Mouse (Mus musculus): ENCODE measurements at regions not wholly inside any gene's neighbourhood (a gene's known extent, or its start where the extent isn't known, plus 50 kb on each side); places are given as distances from the start of the nearest gene placed in this dataset.
A peak's percentile ranks its signal among the peaks of the same experiment; 100 is the strongest.

DNA sequence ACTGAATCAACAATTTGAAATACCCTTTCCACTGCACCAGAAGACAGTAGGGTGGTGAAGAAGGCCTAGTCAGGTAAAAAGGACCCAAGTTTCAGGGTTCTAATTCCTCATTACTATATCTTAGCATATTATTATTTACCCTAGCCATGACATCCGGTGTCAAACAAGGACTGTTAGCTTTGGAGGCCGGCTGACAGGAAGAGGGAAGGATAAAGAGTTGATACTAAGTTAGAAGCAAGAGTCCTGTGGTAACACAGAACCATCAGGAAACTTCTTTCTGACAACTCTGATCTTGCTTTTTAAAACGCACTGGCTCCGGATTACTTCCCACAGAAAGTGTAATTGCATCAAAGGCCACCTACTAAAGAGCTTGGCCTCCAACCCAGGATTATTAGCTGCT lies 230.6 kb upstream of the Adgrl2 start:
- intact Hi-C loops (cut with DNase I), result no loop called here
- no peak for DNase-seq (ENCODE audit: low spot score in 2 of 2)

DNA sequence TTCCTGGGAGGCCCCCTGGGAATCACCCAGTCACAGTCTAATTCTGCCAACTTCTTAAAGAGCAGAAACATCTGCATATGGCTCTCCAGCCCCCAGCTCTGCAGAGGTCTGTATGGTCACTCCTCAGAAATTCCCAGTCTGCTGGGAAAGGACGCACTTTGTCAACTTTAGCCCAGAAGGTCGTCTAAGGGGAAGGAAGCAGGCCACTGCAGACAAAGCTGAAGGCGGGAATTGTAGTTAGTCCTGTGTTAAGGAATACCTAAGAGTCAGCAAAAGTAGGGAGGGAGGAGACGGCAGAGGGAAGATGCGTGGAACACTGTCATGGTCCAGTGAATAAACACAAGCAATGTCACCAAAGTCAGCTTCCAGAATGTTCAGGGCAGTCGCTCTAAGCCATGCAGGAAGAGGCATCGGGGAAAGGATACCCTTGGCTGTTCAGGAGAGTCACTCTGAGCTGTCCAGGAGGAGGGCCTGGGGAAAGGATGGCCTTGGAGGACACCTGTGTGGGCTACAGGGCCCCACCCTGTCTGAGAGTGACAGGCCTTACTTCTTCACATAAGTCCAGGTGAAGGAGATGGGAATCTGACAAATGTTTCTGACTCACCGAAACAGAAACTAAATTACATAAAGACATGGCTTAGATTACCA lies 230.1 kb upstream of the Adgrl2 start:
- intact Hi-C loops (cut with DNase I), result no loop called here
- DNase-seq (ENCODE audit: low spot score in 2 of 2), result no peak

DNA sequence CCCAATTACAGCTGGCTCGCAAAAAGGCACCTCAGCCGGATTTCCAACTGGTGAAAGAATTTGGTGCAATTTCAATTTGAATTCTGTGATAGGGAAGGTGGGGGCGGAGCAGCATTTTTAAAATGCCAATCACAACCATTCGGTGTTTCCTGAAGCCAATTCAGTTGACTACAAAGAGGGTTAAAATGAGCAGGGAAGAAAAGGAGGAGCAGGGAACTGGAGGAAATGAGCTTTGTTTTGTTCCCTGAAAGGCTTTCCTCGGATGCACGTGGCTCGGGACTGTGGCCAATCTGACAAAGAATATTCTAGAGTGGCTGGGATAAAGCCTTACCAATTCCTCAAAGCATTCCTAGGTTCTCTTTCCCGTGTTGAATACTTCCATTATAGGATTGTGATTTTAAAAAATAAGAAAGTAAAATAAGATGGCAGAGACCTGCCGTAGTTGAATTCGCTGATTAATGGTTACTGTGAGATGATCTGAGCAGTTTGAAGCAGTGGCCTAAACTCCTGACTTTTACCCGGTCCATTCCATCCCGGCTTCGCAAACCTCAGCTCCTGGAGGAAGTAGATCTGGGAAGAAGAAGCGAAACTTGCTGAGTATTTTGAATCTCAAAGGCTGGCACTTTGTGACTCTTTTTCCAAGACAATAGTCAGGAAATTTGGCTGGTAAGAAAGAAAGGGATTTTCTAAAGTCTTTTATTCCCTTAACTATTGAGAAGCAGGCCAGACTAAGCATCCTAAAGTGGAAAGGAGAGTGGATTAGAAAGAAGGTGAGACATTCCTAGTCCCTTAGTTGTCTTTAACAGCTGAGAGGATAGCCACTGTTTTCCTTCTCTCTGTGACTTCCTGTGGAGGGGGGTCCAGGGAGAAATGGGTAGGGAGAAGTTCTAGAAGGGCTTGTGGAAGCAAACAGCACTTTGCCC lies 229.3 kb upstream of the Adgrl2 start:
- no peak for DNase-seq (ENCODE audit: low spot score in 2 of 2)
- intact Hi-C loops (cut with DNase I), result no loop called here

DNA sequence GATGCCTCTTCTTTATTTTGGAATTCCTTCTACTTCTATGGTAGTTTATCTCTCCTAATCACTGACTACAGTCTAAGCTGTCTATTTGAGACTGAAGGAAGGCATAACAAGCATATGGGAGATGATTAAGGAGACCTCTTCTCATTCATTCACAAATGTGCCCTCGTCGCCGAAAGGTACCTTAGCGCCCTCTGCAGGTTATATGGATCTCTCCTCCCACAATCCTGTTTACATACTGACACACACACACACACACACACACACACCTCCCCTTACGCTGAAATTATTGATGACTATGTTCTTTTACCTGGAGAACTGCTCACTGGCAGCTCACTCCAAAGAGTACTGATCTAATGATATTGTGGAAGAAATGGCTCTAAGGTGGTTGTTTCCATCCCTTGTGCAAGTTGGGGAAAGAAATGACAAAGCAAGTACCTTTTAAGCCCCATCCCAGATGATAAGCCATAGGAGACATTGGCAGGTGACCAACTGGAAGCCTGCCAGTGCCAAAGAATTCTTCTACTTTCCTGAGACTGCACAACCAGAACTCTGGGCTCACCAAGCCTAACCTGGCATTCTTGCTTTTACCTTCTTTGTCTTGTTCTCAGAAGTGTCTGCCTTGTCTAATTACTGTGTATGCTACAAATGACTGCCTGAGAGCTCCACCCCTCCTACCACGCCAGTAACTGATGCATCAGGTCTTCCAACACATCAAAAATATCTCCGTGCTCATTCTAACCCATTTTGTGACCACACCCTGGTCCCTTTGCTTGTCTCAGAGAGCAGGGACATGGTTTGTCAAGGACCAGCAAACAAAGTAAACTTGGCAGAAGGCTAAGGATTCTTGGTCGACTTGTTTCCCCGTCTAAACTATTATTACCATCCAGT lies 227.8 kb upstream of the Adgrl2 start:
- DNase-seq (ENCODE audit: low spot score in 2 of 2), result no peak
- intact Hi-C loops (cut with DNase I), result no loop called here

DNA sequence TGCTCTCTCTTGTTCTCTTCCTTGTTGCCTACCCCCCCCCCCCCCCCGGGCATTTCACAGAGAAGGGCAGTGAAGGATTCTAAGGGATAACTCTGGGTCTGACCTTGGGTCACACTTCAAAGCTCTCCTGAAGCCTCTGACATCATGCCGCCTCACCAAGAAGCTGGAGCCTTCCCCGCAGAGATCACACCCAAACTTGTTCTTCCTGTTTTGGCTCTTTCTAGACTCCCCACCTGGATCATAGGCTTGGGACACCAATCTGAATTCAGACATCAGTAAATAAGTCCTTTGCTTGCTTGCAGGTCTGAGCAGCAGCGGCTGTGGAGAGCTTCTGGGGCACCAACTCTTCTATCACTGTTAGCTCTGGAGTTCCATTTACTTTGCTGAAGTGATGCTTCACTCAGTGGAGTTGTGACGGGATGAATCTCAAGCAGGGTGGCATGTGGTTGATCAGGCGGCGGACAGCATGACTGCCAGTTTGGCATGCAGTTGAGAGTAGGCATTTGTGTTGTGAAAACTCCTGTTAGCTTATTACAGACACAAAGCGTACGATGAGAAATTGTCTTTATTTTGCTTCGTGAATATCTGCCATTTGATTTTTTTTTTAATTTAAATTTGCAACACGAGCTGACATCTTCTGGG lies 226.5 kb upstream of the Adgrl2 start:
- peak in 1 of 2 experiments; percentile 9 for DNase-seq (ENCODE audit: low spot score in 2 of 2)
- intact Hi-C loops (cut with DNase I), result no loop called here

DNA sequence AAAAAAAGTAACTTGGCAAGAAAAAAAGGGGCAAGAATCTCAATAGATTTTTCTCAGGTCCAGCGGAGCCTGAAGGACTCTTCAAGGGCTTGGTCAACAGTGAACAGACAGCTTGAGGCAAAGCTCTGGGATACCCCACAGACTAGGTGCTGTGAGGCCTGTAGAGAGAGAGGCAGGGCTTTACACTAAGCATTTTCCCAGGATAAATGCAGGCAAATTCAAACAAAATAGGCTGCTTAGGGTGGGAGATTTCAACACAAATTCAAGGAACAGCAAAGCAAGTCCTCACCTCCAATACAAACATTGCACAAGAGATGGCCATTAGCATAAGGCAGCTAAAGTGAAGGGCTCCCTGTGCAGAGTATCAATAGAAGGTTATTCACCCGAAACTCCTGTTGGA lies 225.3 kb upstream of the Adgrl2 start:
- intact Hi-C loops (cut with DNase I), result no loop called here

DNA sequence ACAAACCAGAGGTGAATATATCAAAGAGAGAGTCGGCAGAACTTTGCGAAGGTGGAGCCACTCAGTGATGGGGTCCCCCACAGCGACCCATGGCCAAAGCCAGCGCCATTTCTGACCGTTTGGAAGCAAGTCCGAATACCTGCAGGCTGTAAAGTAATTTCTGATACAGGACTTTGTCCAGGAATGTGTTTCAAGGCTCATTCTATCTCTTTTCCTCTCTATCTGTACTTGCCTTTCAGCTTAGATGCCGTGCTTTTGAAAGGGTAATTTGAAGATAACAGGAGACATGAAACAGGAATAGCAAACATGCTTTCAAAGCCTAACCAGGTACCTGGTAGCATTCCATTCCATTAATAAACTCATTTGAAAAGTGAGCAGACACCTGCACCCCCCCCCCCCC lies 221.6 kb upstream of the Adgrl2 start:
- intact Hi-C loops (cut with DNase I), result no loop called here
- DNase-seq (ENCODE audit: low spot score in 2 of 2), result no peak

More for the DNA sequence above, 225.3 kb upstream of the Adgrl2 start:
- no peak for DNase-seq (ENCODE audit: low spot score in 2 of 2)

DNA sequence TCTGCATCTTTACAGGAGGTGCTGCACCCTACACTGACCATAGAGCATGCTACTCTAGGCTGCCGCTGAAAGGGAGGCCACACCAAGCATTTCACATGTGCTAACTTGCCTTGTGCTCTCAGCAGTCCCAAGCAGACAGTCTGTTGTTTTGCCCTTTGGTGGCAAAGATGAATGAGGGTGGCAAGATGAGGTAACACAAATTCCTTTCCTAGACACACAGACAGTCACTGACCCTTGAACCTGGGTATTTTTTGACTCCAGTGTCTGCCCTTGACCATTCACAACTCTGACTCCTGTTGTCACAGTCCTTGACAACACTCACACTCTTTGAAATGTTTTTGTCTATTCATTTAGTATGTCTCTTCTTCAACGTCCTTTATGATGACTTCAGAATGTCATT lies 218.9 kb upstream of the Adgrl2 start:
- no peak for DNase-seq (ENCODE audit: low spot score in 2 of 2)
- intact Hi-C loops (cut with DNase I), result no loop called here

DNA sequence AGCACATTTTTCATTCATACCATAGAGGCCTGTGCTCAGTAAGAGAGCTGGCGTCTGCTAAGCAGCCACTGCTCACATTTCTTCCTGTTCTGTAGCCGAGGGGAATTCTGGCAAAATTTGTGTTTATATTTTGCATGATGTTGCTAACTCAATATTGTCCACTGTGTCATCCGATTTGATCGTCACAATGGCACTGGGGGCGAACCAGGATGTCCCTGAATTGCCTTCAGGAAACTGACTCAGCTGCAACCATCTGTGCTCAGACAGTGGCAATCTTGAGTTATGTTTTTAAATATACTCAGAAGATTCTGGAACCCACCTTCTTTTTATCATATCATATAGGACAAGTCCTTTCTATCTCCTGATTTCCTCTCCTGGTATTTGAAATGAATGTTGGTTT lies 213.1 kb upstream of the Adgrl2 start:
- DNase-seq (ENCODE audit: low spot score in 2 of 2), result peak in 1 of 2 experiments; percentile 42
- intact Hi-C loops (cut with DNase I), result no loop called here

DNA sequence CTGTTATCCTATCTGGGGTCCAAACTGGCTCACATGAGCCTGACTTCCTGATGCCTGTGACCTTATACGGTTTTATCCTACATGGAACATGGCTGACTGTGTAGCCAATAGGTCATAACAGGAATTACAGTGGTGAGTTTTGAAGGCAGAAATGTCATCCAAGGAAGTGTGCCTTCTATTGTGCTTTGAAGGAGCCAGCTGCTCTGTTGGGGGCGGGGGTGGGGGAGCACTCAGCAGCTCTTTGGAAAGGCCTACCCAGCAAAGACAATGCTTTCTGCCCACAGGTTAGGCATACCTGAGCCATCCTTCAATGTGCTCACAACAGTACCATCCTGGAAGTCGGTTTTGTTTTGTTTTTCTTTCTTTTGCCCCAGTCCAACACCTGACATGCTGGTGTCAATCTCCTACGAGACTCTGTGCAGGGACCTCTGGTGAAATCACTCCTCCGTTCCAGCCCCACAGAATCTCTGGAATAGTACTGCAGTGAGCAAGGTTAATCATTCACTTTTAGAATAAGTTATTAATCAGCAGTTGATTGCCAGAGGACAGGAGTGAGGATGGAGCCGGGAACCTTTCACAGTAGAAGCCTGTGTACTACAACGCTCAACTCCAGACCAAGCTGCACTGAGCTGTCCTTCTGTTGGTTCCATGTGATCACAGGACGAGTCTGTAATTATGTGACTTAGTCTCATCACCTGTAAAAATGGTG lies 206.3 kb upstream of the Adgrl2 start:
- intact Hi-C loops (cut with DNase I), result no loop called here
- no peak for DNase-seq (ENCODE audit: low spot score in 2 of 2)

DNA sequence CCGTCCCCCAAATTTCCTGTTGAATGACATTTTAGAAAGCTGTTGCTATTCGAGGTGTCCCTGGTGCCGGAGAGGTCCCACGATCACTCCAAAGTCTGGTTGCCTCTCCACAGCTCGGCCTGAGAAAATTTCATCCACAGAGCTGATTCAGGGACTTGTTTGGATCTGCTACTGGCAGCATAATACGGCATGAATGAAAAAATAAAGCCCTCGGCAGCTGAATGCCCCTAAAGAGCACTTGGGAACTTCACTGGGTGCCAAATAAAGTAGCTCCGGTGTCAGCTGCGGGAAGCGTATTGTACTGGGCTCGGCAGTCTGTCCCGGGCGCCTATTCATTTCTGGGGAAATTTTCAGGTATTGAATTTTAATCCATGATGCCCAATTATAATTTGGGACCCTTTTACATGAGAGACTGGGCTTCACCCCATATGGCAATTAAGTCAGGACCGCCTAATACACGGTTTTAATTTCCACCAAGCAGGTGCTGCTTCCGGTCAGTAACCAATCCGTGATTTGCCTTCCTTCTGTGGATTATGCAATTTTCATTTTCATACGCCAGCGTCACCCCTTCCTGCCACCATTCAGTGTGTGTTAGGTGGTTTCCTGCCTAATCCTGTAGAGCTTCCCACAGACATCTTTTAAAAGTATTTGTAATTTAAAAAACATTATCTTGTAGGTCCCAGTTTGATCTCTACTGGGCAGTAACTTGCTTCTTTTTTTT lies 200.7 kb upstream of the Adgrl2 start:
- intact Hi-C loops (cut with DNase I), result no loop called here
- DNase-seq (ENCODE audit: low spot score in 2 of 2), result peak in 1 of 2 experiments; percentile 18

DNA sequence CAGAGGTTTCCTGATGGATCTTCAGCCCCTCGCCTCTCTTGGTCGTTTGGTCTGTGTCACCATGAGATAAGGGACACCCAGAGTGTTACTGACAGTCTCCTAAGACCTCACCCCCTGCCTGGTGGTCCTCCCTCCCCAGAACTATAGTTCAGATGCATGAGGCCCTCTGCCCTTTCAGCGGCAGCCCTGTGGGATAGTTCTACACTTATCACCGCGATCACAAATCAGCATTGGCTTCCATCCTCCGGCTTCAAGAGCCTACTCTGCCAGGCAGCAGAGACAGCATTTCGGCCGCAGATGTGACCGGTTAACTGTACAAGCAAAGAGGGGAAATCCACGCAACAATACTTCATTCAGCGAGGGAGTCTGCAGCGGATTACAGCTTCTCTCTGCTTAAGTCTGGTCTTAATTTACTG lies 193.8 kb upstream of the Adgrl2 start:
- intact Hi-C loops (cut with DNase I), result no loop called here
- no peak for DNase-seq (ENCODE audit: low spot score in 2 of 2)

DNA sequence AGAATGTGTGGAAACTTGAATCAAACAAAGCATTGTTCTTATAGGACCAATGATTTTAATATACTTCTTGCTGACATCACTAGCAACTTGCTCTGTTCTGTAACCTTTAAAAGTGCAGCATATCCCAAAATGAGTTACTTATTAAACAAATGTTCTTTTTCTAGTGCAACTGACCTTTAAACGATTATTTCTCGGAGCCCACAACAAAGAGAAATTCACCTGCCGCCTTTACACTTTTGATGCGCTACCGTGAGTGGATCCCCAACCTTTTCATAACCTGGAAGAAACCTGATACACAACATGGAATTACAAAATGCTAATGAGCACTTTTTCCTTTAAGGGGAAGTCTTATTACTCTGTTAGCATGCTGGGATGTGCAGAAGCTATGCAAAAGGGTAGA lies 191.7 kb upstream of the Adgrl2 start:
- intact Hi-C loops (cut with DNase I), result no loop called here
- DNase-seq (ENCODE audit: low spot score in 2 of 2), result no peak

DNA sequence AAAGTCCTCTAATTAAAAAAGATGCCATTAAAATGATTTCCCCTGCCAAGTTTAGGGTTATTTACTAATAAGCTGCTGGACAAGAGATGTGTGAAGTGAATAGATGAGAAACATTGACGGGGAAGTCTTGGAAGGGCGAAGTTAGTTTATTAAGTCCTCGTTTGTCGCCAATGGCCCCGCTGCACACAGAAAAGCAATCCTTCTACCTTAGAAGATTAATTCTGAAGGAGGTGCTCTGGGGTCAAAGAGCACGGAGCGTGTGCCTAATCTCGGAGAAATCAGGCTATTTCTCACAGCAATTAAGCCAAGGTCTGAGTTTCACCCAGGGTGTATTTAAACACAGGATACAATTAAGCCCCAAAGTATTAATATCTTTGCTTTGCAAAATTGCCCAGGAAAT lies 189.8 kb upstream of the Adgrl2 start:
- intact Hi-C loops (cut with DNase I), result no loop called here
- DNase-seq (ENCODE audit: low spot score in 2 of 2), result no peak

DNA sequence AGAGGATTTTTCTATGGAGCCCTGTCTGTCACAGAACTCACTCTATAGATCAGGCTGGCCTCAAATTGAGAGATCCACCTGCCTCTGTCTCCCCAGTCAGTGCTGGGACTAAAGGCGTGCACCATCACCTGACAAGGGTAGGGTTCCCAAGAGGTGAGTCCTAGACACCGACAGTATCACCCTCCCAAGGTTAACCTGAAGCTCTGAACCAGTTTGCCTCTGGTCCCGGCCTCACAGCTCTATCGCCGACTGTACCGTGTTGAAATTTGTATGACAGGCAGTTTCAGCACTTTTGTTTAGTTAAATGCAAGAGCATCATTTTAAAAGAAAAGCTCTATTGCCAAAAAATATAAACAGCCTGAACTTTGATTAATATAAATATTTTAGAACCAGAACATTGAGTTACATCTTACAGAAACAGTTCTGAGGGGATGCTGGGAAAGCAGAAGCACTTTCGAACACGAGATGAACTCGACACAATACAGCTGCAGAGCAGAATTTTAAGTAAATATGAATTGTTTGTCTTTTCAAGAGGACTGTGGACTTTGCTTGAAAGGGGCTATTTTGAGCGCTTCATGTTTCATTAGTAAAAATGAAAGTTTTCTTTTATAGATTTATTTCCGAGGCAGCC lies 189.2 kb upstream of the Adgrl2 start:
- DNase-seq (ENCODE audit: low spot score in 2 of 2), result no peak
- intact Hi-C loops (cut with DNase I), result no loop called here

DNA sequence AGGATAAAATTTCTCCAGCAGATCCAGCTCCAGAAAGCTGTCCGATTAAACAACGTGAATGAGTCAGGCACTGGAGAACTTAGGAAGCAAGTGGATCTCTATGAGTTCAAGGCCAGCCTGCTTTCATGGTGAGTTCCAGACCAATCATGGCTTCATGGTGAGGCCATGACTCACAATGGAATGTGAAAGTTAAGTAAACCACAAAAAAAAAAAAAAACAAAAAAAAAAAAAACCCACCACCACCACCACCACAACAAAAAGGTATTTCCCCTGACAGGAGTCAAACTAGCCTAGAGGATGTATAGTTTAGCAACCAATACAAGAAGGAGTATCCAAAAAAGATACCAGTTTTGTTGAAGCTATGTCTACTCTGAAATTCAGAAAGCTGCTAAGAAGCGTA lies 188.5 kb upstream of the Adgrl2 start:
- no peak for DNase-seq (ENCODE audit: low spot score in 2 of 2)
- intact Hi-C loops (cut with DNase I), result no loop called here

DNA sequence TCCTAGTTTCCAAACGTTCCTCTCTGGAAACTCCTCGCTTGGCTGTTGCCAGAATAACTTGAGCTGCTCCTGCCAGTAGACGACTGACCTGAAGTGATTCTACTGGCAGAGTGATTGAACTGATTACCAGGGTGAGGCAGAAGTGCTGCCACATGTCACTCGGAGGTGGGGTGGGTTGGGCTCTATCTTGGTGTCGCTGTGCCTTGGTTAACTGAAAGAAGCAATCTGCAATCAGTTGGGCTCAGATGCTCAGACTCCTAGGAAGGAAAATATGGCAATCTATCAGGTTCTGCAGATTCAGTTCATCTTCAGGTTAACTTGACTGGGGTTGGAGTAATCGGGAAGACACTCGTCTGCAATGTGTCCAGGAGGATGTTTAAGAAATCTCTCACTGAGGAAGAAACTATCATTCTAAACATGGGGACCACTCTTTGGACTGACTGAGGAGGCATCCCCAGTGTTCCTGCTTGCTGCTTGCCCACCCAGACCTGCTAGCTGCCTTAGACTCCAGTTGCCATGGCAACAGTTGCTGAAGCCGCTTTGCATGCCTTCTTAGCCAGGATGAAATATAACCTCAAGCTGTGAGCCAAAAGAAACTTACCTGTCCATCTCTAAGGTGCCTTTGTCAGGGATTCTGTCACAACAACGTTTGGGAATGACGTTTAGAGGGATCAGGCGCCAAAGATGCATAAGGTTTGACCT lies 184.5 kb upstream of the Adgrl2 start:
- peak; percentile 52 to 57 for DNase-seq (ENCODE audit: low spot score in 2 of 2)
- intact Hi-C loops (cut with DNase I), result no loop called here

Data from left cerebral cortex, postnatal 14 days (tissue).